Mouse (Mus musculus) lung, adult 18-20 months (tissue): ENCODE measurements around the gene Prrg2.
"Not testable (repeated sequence)": the region's sequence is repeated elsewhere in the genome, so short reads cannot be mapped to it uniquely, and the experiment has no call there.

ENCODE experiments used
- DNase-seq, 2 experiments: peaks; one replicate each; pipeline ENCODE4 v3.0.0; 2022; ENCODE audit warnings: mixed read lengths in 2 of 2

Prrg2 gene

GRCm38 (mm10) chr7:45062239-45062835 lies at the start of gene Prrg2, which contains the start of gene Nosip:
Prrg2 (minus strand) TSS chr7:45062677.
Nosip (plus strand) TSS chr7:45062429.
- peak; percentile 96 to 97 for DNase-seq

GRCm38 (mm10) chr7:45111940-45112339 lies 49.5 kb upstream of the Prrg2 start:
- DNase-seq, result no peak

GRCm38 (mm10) chr7:45110089-45110488 lies 47.6 kb upstream of the Prrg2 start:
- not testable (repeated sequence) for DNase-seq

- no peak for DNase-seq
Measured at GRCm38 (mm10) chr7:45107052-45107645, 44.7 kb upstream of the Prrg2 start.

- DNase-seq, result no peak
Measured at GRCm38 (mm10) chr7:45106441-45106840, 44.0 kb upstream of the Prrg2 start.

GRCm38 (mm10) chr7:45105491-45105890 lies 43.0 kb upstream of the Prrg2 start:
- no peak for DNase-seq

GRCm38 (mm10) chr7:45104941-45105340 lies 42.5 kb upstream of the Prrg2 start:
- DNase-seq, result no peak

GRCm38 (mm10) chr7:45103652-45104180 lies 41.2 kb upstream of the Prrg2 start, which contains the start of gene Fcgrt:
Fcgrt (minus strand) TSS chr7:45103851.
- DNase-seq, result peak; percentile 97 to 98

GRCm38 (mm10) chr7:45102940-45103585 lies 40.6 kb upstream of the Prrg2 start:
- DNase-seq, result peak in 1 of 2 experiments; percentile 48

- no peak for DNase-seq
Measured at GRCm38 (mm10) chr7:45102441-45102840, 40.0 kb upstream of the Prrg2 start.

- no peak for DNase-seq
Measured at GRCm38 (mm10) chr7:45100046-45100445, 37.6 kb upstream of the Prrg2 start.

- DNase-seq, result no peak
Measured at GRCm38 (mm10) chr7:45098541-45099240, 36.2 kb upstream of the Prrg2 start.

- no peak for DNase-seq
Measured at GRCm38 (mm10) chr7:45097479-45097878, 35.0 kb upstream of the Prrg2 start.

GRCm38 (mm10) chr7:45095965-45096364 lies 33.5 kb upstream of the Prrg2 start:
- DNase-seq, result not testable (repeated sequence)

GRCm38 (mm10) chr7:45095367-45095766 lies 32.9 kb upstream of the Prrg2 start:
- peak; percentile 46 to 48 for DNase-seq

GRCm38 (mm10) chr7:45094121-45094520 lies 31.6 kb upstream of the Prrg2 start:
- no peak for DNase-seq

- no peak for DNase-seq
Measured at GRCm38 (mm10) chr7:45093516-45093905, 31.0 kb upstream of the Prrg2 start.

GRCm38 (mm10) chr7:45092828-45093515 lies 30.5 kb upstream of the Prrg2 start:
- no peak for DNase-seq

GRCm38 (mm10) chr7:45092048-45092447 lies 29.6 kb upstream of the Prrg2 start, which contains the start of gene Rcn3:
Rcn3 (minus strand) TSS chr7:45092221.
- peak; percentile 72 to 73 for DNase-seq

- DNase-seq, result no peak
Measured at GRCm38 (mm10) chr7:45091001-45091990, 28.8 kb upstream of the Prrg2 start.
